In genomic region chr17:56275842-56276480, GRCm38 (mm10) we compare ENCODE assay signal across 8 mouse cellular contexts. TPM values are rescaled to one million over a fixed set of nuclear protein-coding genes. Genes with fewer than 3 reads are reported as not detected.
A peak's percentile ranks its signal among the peaks of the same experiment; 100 is the strongest.
DNase-seq lines count a peak whose midpoint lies in the region; ATAC-seq lines count a peak whose summit lies in the region.

No protein-coding gene starts in this region.

- H3K9ac ChIP-seq in heart, embryonic 13.5 days: peak overlapping the region; percentile 94

- H3K9me3 ChIP-seq in heart, embryonic 13.5 days: no peaks in the 10 kb centered on the region

- H3K4me1 ChIP-seq in heart, embryonic 13.5 days: peaks cover 61% of the 10 kb centered on the region

- no peaks in the 10 kb centered on the region for H3K27me3 ChIP-seq in heart, embryonic 13.5 days (replicated peaks)

- peak; percentile 38 for DNase-seq in gastrocnemius, postnatal 14 days
- DNase-seq in gastrocnemius, adult 8-10 months (ENCODE audit: low spot score in 2 of 2): no peak
- peak; percentile 64 for DNase-seq in adrenal gland, postnatal 14 days
- DNase-seq in kidney, postnatal 14 days: peak; percentile 74
- DNase-seq in naive thymus-derived CD4-positive, alpha-beta T cell, adult 2 months (ENCODE audit: low read depth): peak; percentile 36
- DNase-seq in c-Kit-positive CD71-positive TER-119-positive erythroid progenitor cells, embryonic 14.5 days (ENCODE audit: low spot score): no peak
- no peak for DNase-seq in testis, postnatal 10 days (ENCODE audit: low spot score)

- H3K27ac ChIP-seq in heart, embryonic 13.5 days (replicated peaks): peak overlapping the region; percentile 93

- H3K4me2 ChIP-seq in heart, embryonic 13.5 days: peak overlapping the region; percentile 85

- H3K4me3 ChIP-seq in heart, embryonic 13.5 days: peak overlapping the region; percentile 70

- no peak for ATAC-seq in heart, embryonic 13.5 days (ENCODE audit: extremely low read depth, insufficient number of reproducible peaks, low FRiP score, low TSS enrichment)

- intact Hi-C loops in gastrocnemius, postnatal 14 days (cut with DNase I; ENCODE audit: low total_unique reads): no loop called here

- WGBS in heart, embryonic 13.5 days: 14% methylated on average over 5 of the region's 5 CpGs

- H3K36me3 ChIP-seq in heart, embryonic 13.5 days: peaks cover 67% of the 10 kb centered on the region

RNA-seq across cellular contexts. Expression of gene Ticam1, which starts 0.6 kb away (rescaled TPM):
- 1 to 10 TPM; 5.3 to 7.1 TPM for total RNA-seq in gastrocnemius, postnatal 14 days (2021)
- total RNA-seq in gastrocnemius, adult 8-10 months (2022): 1 to 10 TPM; 1.7 to 2.2 (median 2.0) TPM
- total RNA-seq in adrenal gland, postnatal 14 days (2021): 18.7 and 20.9 TPM in 2 replicates
- 7.7 and 8.4 TPM in 2 replicates for polyA plus RNA-seq in heart, embryonic 13.5 days (2015; fragmentation: Nextera tagmentation; extraction: Ambion mirVana)

RNA-seq across cellular contexts. Expression of gene Plin3, which starts 16.7 kb away (rescaled TPM):
- total RNA-seq in gastrocnemius, postnatal 14 days (2021): 10 to 100 TPM; 32.8 to 55.8 TPM
- 10 to 100 TPM; 22.9 to 44.8 (median 28.7) TPM for total RNA-seq in gastrocnemius, adult 8-10 months (2022)
- total RNA-seq in adrenal gland, postnatal 14 days (2021): 76.9 and 106 TPM in 2 replicates
- 67.1 and 71.8 TPM in 2 replicates for polyA plus RNA-seq in heart, embryonic 13.5 days (2015; fragmentation: Nextera tagmentation; extraction: Ambion mirVana)

RNA-seq across cellular contexts. Expression of gene Fem1a, which starts 19.4 kb away (rescaled TPM):
- total RNA-seq in gastrocnemius, postnatal 14 days (2021): 100 to 1,000 TPM; 101 to 117 TPM
- total RNA-seq in gastrocnemius, adult 8-10 months (2022): 100 to 1,000 TPM; 180 to 201 (median 196) TPM
- 27.1 and 29.5 TPM in 2 replicates for total RNA-seq in adrenal gland, postnatal 14 days (2021)
- polyA plus RNA-seq in heart, embryonic 13.5 days (2015; fragmentation: Nextera tagmentation; extraction: Ambion mirVana): 17.2 and 18.5 TPM in 2 replicates

RNA-seq across cellular contexts. Expression of gene Arrdc5, which starts 24.1 kb away (rescaled TPM):
- not detected for total RNA-seq in gastrocnemius, postnatal 14 days (2021)
- total RNA-seq in gastrocnemius, adult 8-10 months (2022): not detected
- total RNA-seq in adrenal gland, postnatal 14 days (2021): not detected in 2 replicates
- not detected in 2 replicates for polyA plus RNA-seq in heart, embryonic 13.5 days (2015; fragmentation: Nextera tagmentation; extraction: Ambion mirVana)

RNA-seq across cellular contexts. Expression of gene Uhrf1, which starts 27.2 kb away (rescaled TPM):
- 1 to 10 TPM; 5.4 to 7.4 TPM for total RNA-seq in gastrocnemius, postnatal 14 days (2021)
- total RNA-seq in gastrocnemius, adult 8-10 months (2022): under 1 TPM; 0.18 to 0.67 (median 0.44) TPM
- total RNA-seq in adrenal gland, postnatal 14 days (2021): 25.6 and 29.3 TPM in 2 replicates
- polyA plus RNA-seq in heart, embryonic 13.5 days (2015; fragmentation: Nextera tagmentation; extraction: Ambion mirVana): 70.7 and 74.7 TPM in 2 replicates

Comparison
In these comparisons a context has a peak if more than half of its experiments do, and no peak if none do; other contexts are left out.
1. DNase-seq: peak in gastrocnemius, postnatal 14 days (single experiment), adrenal gland, postnatal 14 days (single experiment), kidney, postnatal 14 days (single experiment) and naive thymus-derived CD4-positive, alpha-beta T cell, adult 2 months (single experiment); none in gastrocnemius, adult 8-10 months (0 of 2), c-Kit-positive CD71-positive TER-119-positive erythroid progenitor cells, embryonic 14.5 days (single experiment) and testis, postnatal 10 days (single experiment).